Comparison of ENCODE assay signal across 11 mouse cellular contexts in the genomic region with DNA sequence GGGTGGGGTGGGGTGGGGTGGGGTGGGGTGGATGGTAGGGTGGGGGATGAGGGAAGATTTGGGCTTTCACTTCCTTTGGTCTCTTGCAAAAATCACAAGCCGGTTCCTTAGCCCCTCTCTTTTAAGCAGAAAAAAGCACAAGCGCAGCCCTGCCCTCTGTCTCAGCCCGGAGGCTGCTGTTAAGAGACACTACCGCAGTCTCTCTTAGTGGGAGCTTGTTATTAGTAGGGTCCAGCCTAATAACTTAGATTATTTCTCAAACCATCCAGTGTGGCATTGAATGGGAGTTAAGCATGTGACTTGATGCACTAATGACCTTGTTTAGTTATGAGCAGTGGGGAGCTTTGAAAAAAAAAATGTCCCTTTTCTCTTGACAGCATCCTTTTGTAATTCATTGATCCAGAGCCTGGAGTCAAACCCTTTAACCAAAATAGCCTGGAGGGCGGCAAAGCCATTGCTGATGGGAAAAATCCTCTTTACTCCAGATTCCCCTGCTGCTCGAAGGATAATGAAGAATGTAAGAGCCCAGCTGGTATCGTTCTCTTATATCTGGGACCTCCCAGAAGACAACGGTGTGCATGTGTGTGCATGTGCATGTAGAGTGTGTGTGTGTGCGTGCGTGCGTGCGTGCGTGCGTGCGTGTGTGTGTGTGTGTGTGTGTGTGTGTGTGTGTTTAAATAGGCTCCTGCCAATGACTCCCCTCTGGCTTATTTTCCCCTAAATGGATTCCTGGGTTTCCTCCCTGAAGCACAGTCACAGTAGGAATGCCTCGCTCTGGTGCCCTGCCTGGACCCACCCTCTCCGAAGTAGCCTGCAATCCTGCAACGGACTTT. TPM values are rescaled to one million over a fixed set of nuclear protein-coding genes. Genes with fewer than 3 reads are reported as not detected.
DNase-seq lines count a peak whose midpoint lies in the region; ATAC-seq and TF ChIP-seq lines count a peak whose summit lies in the region.
"Had no signal": no experiment of that assay in that cellular context is flagged by ENCODE, and none has a peak within 500 bp of the region (broad histone marks: within the 10 kb centered on the region; RNA-seq: fewer than 3 reads in every experiment).

No protein-coding gene starts in this region.

- WGBS in forebrain, embryonic 14.5 days = 14% methylated on average over 18 of the region's 18 CpGs
- WGBS in midbrain, embryonic 14.5 days = 9% methylated on average over 18 of the region's 18 CpGs
- WGBS in liver, embryonic 12.5 days (ENCODE audit: insufficient replicate concordance) = 78% methylated on average over 18 of the region's 18 CpGs

- no peak overlapping the region; the same call in 1 of the 2 replicates for H3K4me2 ChIP-seq in forebrain, embryonic 14.5 days (ENCODE audit: low read length)
- peak overlapping the region; percentile 29 for H3K4me2 ChIP-seq in midbrain, embryonic 14.5 days (ENCODE audit: low read length)
- no peak overlapping the region for H3K4me2 ChIP-seq in liver, embryonic 12.5 days
- H3K4me2 ChIP-seq: embryonic facial prominence, embryonic 12.5 days; intestine, embryonic 15.5 days; limb, embryonic 12.5 days had no signal

- intact Hi-C loops in gastrocnemius, adult 2 months (cut with DNase I) = no loop called here
- intact Hi-C loops in gastrocnemius, postnatal 36 days (cut with DNase I) = no loop called here
- intact Hi-C loops in gastrocnemius, postnatal 14 days (cut with DNase I; ENCODE audit: low total_unique reads) = no loop called here

- no peak overlapping the region for H3K9ac ChIP-seq in forebrain, embryonic 14.5 days (ENCODE audit: low read length)
- H3K9ac ChIP-seq in midbrain, embryonic 14.5 days (replicated peaks; ENCODE audit: low read length) = no peak overlapping the region; the same call in 1 of the 2 replicates
- H3K9ac ChIP-seq in liver, embryonic 12.5 days = no peak overlapping the region
- H3K9ac ChIP-seq: embryonic facial prominence, embryonic 12.5 days; intestine, embryonic 15.5 days; limb, embryonic 12.5 days had no signal

- H3K36me3 ChIP-seq in forebrain, embryonic 14.5 days (ENCODE audit: control insufficient read depth, insufficient read depth, low read length) = no peaks in the 10 kb centered on the region
- H3K36me3 ChIP-seq in midbrain, embryonic 14.5 days (ENCODE audit: control insufficient read depth, insufficient read depth, low read length) = no peaks in the 10 kb centered on the region
- no peaks in the 10 kb centered on the region for H3K36me3 ChIP-seq in liver, embryonic 12.5 days
- H3K36me3 ChIP-seq: embryonic facial prominence, embryonic 12.5 days; intestine, embryonic 15.5 days; limb, embryonic 12.5 days had no signal

- H3K9me3 ChIP-seq in forebrain, embryonic 14.5 days (replicated peaks; ENCODE audit: control insufficient read depth, low read length) = no peaks in the 10 kb centered on the region
- H3K9me3 ChIP-seq in midbrain, embryonic 14.5 days (ENCODE audit: control insufficient read depth, low read length) = no peaks in the 10 kb centered on the region
- no peaks in the 10 kb centered on the region for H3K9me3 ChIP-seq in liver, embryonic 12.5 days (replicated peaks)
- H3K9me3 ChIP-seq: embryonic facial prominence, embryonic 12.5 days; intestine, embryonic 15.5 days; limb, embryonic 12.5 days had no signal

- peak overlapping the region; percentile 63 for H3K4me3 ChIP-seq in gastrocnemius, adult 2 months
- no peak overlapping the region for H3K4me3 ChIP-seq in forebrain, embryonic 14.5 days (ENCODE audit: low read depth, low read length)
- H3K4me3 ChIP-seq in midbrain, embryonic 14.5 days (replicated peaks; ENCODE audit: low read depth, low read length) = no peak overlapping the region
- H3K4me3 ChIP-seq in liver, embryonic 12.5 days = no peak overlapping the region
- H3K4me3 ChIP-seq: embryonic facial prominence, embryonic 12.5 days; intestine, embryonic 15.5 days; limb, embryonic 12.5 days had no signal

- no peaks in the 10 kb centered on the region for H3K4me1 ChIP-seq in forebrain, embryonic 14.5 days (ENCODE audit: control insufficient read depth, insufficient read depth, low read length)
- peaks cover 6% of the 10 kb centered on the region; the same call in 1 of the 2 replicates for H3K4me1 ChIP-seq in midbrain, embryonic 14.5 days (ENCODE audit: control insufficient read depth, insufficient read depth, low read length)
- peaks cover 18% of the 10 kb centered on the region for H3K4me1 ChIP-seq in liver, embryonic 12.5 days

- no peaks in the 10 kb centered on the region for H3K27me3 ChIP-seq in forebrain, embryonic 14.5 days (replicated peaks; ENCODE audit: control insufficient read depth, insufficient read depth, low read length)
- H3K27me3 ChIP-seq in midbrain, embryonic 14.5 days (ENCODE audit: control insufficient read depth, insufficient read depth, low read length) = peaks cover 16% of the 10 kb centered on the region; the same call in 1 of the 2 replicates
- H3K27me3 ChIP-seq in liver, embryonic 12.5 days (replicated peaks) = no peaks in the 10 kb centered on the region
- H3K27me3 ChIP-seq: embryonic facial prominence, embryonic 12.5 days; intestine, embryonic 15.5 days; limb, embryonic 12.5 days had no signal

- TF ChIP-seq CTCF in gastrocnemius, adult 2 months (IDR thresholded peaks at IDR 0.05) = no peak

- DNase-seq in gastrocnemius, adult 2 months = no peak
- no peak for DNase-seq in gastrocnemius, postnatal 36 days
- peak; percentile 43 for DNase-seq in Muller cell, postnatal 12 days (ENCODE audit: inconsistent ontology term)
- peak; percentile 37 for DNase-seq in forebrain, embryonic 14.5 days (ENCODE audit: low spot score)
- peak; percentile 57 for DNase-seq in midbrain, embryonic 14.5 days
- no peak for DNase-seq in gastrocnemius, postnatal 14 days
- DNase-seq in gastrocnemius, postnatal 25 days = no peak

- peak; percentile 37; the same call in 1 of the 2 replicates for ATAC-seq in forebrain, embryonic 14.5 days
- ATAC-seq in midbrain, embryonic 14.5 days (ENCODE audit: low FRiP score, low TSS enrichment) = no peak; the same call in 1 of the 2 replicates
- ATAC-seq in liver, embryonic 12.5 days = no peak
- ATAC-seq: intestine, embryonic 15.5 days had no signal

- peak overlapping the region; percentile 66 for H3K27ac ChIP-seq in gastrocnemius, adult 2 months
- no peak overlapping the region for H3K27ac ChIP-seq in forebrain, embryonic 14.5 days (ENCODE audit: low read depth, low read length)
- no peak overlapping the region for H3K27ac ChIP-seq in midbrain, embryonic 14.5 days (replicated peaks; ENCODE audit: low read depth, low read length)
- no peak overlapping the region for H3K27ac ChIP-seq in liver, embryonic 12.5 days
- H3K27ac ChIP-seq: embryonic facial prominence, embryonic 12.5 days; intestine, embryonic 15.5 days; limb, embryonic 12.5 days had no signal

RNA-seq across cellular contexts. Expression of gene Abca4, which starts 41.1 kb away (rescaled TPM):
- under 1 TPM; 0.79 to 0.95 TPM for total RNA-seq in gastrocnemius, adult 2 months (2021)
- total RNA-seq in gastrocnemius, postnatal 36 days (2021) = 1 to 10 TPM in 1 of 2 experiments, under 1 TPM in 1; 0.79 to 1.2 TPM
- polyA plus RNA-seq in forebrain, embryonic 14.5 days (2014; fragmentation: Nextera tagmentation; extraction: Ambion mirVana) = 0.48 and 1.4 TPM in 2 replicates
- 1.00 and 1.6 TPM in 2 replicates for polyA plus RNA-seq in midbrain, embryonic 14.5 days (2014; fragmentation: Nextera tagmentation; extraction: Ambion mirVana)
- polyA plus RNA-seq in liver, embryonic 12.5 days (2016; fragmentation: Nextera tagmentation; extraction: Ambion mirVana) = 1.2 and 1.3 TPM in 2 replicates
- total RNA-seq in gastrocnemius, postnatal 14 days (2021) = 1 to 10 TPM; 1.0 to 1.1 TPM
- 1 to 10 TPM in 1 of 2 experiments, under 1 TPM in 1; 0.64 to 1.1 TPM for total RNA-seq in gastrocnemius, postnatal 25 days (2021)

Comparison
In these comparisons a context has a peak if more than half of its experiments do, and no peak if none do; other contexts are left out.
1. DNase-seq: peak in Muller cell, postnatal 12 days (single experiment), forebrain, embryonic 14.5 days (single experiment) and midbrain, embryonic 14.5 days (single experiment); none in gastrocnemius, adult 2 months (single experiment), gastrocnemius, postnatal 36 days (0 of 2), gastrocnemius, postnatal 14 days (single experiment) and gastrocnemius, postnatal 25 days (single experiment).